In genomic region chr4:22477711-22478230, GRCm38 (mm10) we compare ENCODE assay signal across 7 mouse cellular contexts. TPM values are rescaled to one million over a fixed set of nuclear protein-coding genes. Genes with fewer than 3 reads are reported as not detected.
A peak's percentile ranks its signal among the peaks of the same experiment; 100 is the strongest.
DNase-seq lines count a peak whose midpoint lies in the region; ATAC-seq and TF ChIP-seq lines count a peak whose summit lies in the region.

No protein-coding gene starts in this region.

- H3K27ac ChIP-seq in layer of hippocampus, adult 2 months = peak overlapping the region; percentile 83
- peak overlapping the region; percentile 91 for H3K27ac ChIP-seq in forebrain, embryonic 16.5 days (ENCODE audit: low read length)
- peak overlapping the region; percentile 94 for H3K27ac ChIP-seq in midbrain, embryonic 14.5 days (replicated peaks; ENCODE audit: low read depth, low read length)

- peak overlapping the region; percentile 74 for H3K4me2 ChIP-seq in forebrain, embryonic 16.5 days (ENCODE audit: low read length)
- H3K4me2 ChIP-seq in midbrain, embryonic 14.5 days (ENCODE audit: low read length) = peak overlapping the region; percentile 98

- H3K27me3 ChIP-seq in forebrain, embryonic 16.5 days (replicated peaks; ENCODE audit: control insufficient read depth, insufficient read depth, low read length) = peaks cover 5% of the 10 kb centered on the region
- no peaks in the 10 kb centered on the region for H3K27me3 ChIP-seq in midbrain, embryonic 14.5 days (ENCODE audit: control insufficient read depth, insufficient read depth, low read length)

- peaks cover 32% of the 10 kb centered on the region for H3K4me1 ChIP-seq in forebrain, embryonic 16.5 days (replicated peaks; ENCODE audit: control insufficient read depth, insufficient read depth, low read length)
- peaks cover 38% of the 10 kb centered on the region for H3K4me1 ChIP-seq in midbrain, embryonic 14.5 days (ENCODE audit: control insufficient read depth, insufficient read depth, low read length)

- ATAC-seq in forebrain, embryonic 16.5 days = peak; percentile 54
- peak; percentile 43 for ATAC-seq in midbrain, embryonic 14.5 days (ENCODE audit: low FRiP score, low TSS enrichment)

- H3K4me3 ChIP-seq in layer of hippocampus, adult 2 months = peak overlapping the region; percentile 52
- peak overlapping the region; percentile 48 for H3K4me3 ChIP-seq in forebrain, embryonic 16.5 days (replicated peaks; ENCODE audit: low read length)
- peak overlapping the region; percentile 96 for H3K4me3 ChIP-seq in midbrain, embryonic 14.5 days (replicated peaks; ENCODE audit: low read depth, low read length)

- peak overlapping the region; percentile 66 for H3K9ac ChIP-seq in forebrain, embryonic 16.5 days (replicated peaks; ENCODE audit: low read depth, low read length)
- peak overlapping the region; percentile 70 for H3K9ac ChIP-seq in midbrain, embryonic 14.5 days (replicated peaks; ENCODE audit: low read length)

- no peaks in the 10 kb centered on the region for H3K36me3 ChIP-seq in forebrain, embryonic 16.5 days (ENCODE audit: control insufficient read depth, insufficient read depth)
- H3K36me3 ChIP-seq in midbrain, embryonic 14.5 days (ENCODE audit: control insufficient read depth, insufficient read depth, low read length) = no peaks in the 10 kb centered on the region

- under 1% methylated on average over 16 of the region's 28 CpGs for WGBS in forebrain, embryonic 16.5 days
- under 1% methylated on average over 18 of the region's 28 CpGs for whole genome bisulfite sequencing in midbrain, embryonic 14.5 days

- no peaks in the 10 kb centered on the region for H3K9me3 ChIP-seq in forebrain, embryonic 16.5 days (ENCODE audit: control insufficient read depth, low read length)
- H3K9me3 ChIP-seq in midbrain, embryonic 14.5 days (ENCODE audit: control insufficient read depth, low read length) = no peaks in the 10 kb centered on the region

- TF ChIP-seq POLR2A in brain, embryonic 14.5 days (IDR thresholded peaks at IDR 0.05; ENCODE audit: borderline replicate concordance, extremely low read depth, insufficient read depth, insufficient read length, poor library complexity, severe bottlenecking) = no peak

- TF ChIP-seq CTCF in layer of hippocampus, adult 2 months (conservative IDR thresholded peaks at IDR 0.05) = no peak
- TF ChIP-seq CTCF in brain, embryonic 14.5 days (IDR thresholded peaks at IDR 0.05; ENCODE audit: borderline replicate concordance, extremely low read depth, insufficient read depth, insufficient read length) = no peak

- no peak for DNase-seq in layer of hippocampus, adult 2 months (ENCODE audit: low spot score in 2 of 2)
- no peak for DNase-seq in layer of hippocampus, adult 8-10 months (ENCODE audit: low spot score in 2 of 2)
- DNase-seq in brain, embryonic 14.5 days (ENCODE audit: low read depth) = peak; percentile 79
- DNase-seq in midbrain, embryonic 14.5 days = peak; percentile 84
- DNase-seq in MN1 (ENCODE audit: low spot score) = no peak
- DNase-seq in thymus, postnatal 10 days (ENCODE audit: low spot score in 2 of 2) = no peak

RNA-seq across cellular contexts. Expression of gene Pou3f2, which starts 10.4 kb away (rescaled TPM):
- 1 to 10 TPM; 9.6 to 10.0 TPM for total RNA-seq in layer of hippocampus, adult 2 months (2021)
- total RNA-seq in layer of hippocampus, adult 8-10 months (2022) = 10 to 100 TPM in 2 of 4 experiments, 1 to 10 TPM in 2; 9.0 to 10.6 (median 10.0) TPM
- polyA plus RNA-seq in brain, embryonic 14.5 days (2012; rRNA removed) = 38.3 and 46.4 TPM in 2 replicates
- polyA plus RNA-seq in forebrain, embryonic 16.5 days (2015; fragmentation: Nextera tagmentation; extraction: Ambion mirVana) = 48.1 and 58.3 TPM in 2 replicates
- 46.9 and 58.4 TPM in 2 replicates for polyA plus RNA-seq in midbrain, embryonic 14.5 days (2014; fragmentation: Nextera tagmentation; extraction: Ambion mirVana)

Comparison
In these comparisons a context has a peak if more than half of its experiments do, and no peak if none do; other contexts are left out.
1. DNase-seq: peak in brain, embryonic 14.5 days (single experiment) and midbrain, embryonic 14.5 days (single experiment); none in layer of hippocampus, adult 2 months (0 of 2), layer of hippocampus, adult 8-10 months (0 of 2), MN1 (single experiment) and thymus, postnatal 10 days (0 of 2).
2. Peak in every context shown above with its lines, with median percentiles within 50 percentile points of each other: H3K27ac ChIP-seq and H3K4me3 ChIP-seq.